Mouse (Mus musculus) brain, embryonic 18.5 days (tissue): ENCODE results near the gene Cdx4.
A peak's percentile ranks its signal among the peaks of the same experiment; 100 is the strongest.

ENCODE experiments used
- DNase-seq: peaks from one replicate; pipeline ENCODE4 v3.0.0-alpha.2; 2012; ENCODE audit warnings: low read depth, low spot score

Cdx4 gene

DNA sequence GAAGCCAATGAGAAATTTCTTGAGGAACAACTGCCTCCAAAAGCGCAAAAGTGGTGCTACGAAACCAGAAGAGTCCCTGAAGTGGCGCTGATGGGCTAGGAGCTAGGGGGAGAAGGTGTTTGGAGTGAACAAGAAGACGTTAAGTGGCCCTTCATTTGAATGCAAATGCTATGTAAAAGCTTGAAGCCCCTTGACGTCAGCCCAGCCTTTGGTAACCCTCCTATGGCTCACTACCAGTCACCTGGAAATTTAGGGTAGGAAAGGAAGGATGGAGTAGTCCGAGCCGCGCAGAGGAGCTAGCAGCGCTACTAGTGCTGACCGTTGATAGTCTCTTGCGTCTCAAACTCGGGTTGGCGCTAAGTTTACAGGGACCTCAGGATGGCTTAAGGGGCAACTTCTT is at the start of gene Cdx4:
Cdx4 (plus strand) TSS at position 253 of the 400 bp plus-strand sequence.
- DNase-seq, result no peak

DNA sequence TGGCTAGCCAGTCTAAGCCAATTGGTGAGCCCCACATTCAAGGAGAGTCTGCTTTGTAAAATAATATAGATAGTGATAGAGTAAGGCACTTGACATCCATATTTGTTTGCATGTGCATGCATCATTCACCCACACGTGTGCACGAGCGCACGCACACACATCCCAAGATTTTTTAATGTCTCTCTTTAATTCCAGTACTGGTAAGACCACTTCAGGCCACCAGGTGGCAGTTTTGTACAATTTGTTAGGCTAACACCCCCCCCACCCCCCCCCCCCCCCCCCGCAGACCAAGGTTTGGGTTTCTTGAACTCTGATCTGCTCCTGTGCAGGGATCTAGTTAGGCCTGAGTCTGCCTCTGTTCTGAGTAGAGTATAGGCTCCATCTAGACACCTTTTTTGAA is 46.9 kb upstream of the Cdx4 start:
- no peak for DNase-seq

DNA sequence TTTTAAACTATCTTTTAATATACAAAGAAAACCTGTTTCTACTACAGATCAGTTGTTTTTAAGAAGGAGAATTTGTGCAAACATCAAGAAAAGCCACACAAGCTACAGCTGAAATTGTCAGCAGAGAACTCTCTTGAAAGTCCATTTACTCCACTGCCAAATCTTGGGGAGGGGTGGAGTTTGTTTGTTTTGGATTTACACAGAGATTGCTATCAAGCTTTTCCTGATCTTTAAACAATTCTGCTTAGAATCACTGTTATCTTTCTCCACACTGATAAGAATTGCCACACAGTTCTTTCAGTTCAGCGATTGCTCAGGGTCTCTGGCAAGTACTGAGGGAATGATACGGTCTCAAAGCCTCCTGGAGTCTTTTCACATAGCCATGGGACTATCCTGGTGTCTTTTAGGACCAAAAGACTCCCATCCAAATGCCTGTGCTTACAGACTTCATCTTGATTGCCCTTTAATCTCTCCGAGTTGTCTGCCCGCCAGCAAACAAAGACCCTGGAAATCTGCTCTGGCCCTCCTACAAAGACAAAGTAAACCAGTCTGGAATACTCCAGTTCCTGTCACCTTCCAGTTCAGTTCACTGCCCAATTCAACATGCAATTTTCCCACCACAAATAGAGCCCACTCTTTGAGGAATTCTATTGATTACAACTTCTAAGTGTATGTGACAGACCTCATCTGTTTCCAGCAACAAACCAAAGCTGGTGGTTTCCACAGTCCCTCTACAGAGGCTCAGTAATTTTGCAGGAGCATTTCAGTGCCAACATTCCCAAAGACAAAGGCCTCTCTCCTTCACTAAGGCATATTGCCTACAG is 34.1 kb upstream of the Cdx4 start:
- no peak for DNase-seq

DNA sequence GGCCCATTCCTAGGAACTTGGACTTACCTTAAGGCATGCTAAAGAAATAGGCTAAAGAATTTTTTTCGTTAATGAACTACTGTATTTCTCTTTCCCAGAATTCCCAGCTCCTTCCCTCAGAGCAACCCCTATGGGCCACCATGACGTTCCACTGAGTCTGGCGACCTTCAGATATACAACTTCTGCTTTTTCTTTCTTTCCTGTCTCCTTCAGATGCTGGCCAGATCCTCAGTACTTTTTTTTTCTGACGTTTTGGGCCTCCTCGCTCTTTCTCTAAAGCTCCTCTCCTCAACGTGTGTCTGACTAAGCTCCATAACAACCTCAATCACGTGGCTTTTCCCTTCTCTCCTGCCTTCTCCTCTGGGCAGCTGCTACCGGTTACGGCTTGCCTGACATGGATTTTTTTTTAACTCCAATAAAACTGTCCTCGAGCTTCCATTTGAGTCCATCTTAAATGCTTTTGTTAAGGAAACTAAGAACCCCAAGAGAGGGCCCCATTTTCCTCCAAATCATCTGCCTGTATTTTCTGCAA is 33.3 kb upstream of the Cdx4 start:
- no peak for DNase-seq

DNA sequence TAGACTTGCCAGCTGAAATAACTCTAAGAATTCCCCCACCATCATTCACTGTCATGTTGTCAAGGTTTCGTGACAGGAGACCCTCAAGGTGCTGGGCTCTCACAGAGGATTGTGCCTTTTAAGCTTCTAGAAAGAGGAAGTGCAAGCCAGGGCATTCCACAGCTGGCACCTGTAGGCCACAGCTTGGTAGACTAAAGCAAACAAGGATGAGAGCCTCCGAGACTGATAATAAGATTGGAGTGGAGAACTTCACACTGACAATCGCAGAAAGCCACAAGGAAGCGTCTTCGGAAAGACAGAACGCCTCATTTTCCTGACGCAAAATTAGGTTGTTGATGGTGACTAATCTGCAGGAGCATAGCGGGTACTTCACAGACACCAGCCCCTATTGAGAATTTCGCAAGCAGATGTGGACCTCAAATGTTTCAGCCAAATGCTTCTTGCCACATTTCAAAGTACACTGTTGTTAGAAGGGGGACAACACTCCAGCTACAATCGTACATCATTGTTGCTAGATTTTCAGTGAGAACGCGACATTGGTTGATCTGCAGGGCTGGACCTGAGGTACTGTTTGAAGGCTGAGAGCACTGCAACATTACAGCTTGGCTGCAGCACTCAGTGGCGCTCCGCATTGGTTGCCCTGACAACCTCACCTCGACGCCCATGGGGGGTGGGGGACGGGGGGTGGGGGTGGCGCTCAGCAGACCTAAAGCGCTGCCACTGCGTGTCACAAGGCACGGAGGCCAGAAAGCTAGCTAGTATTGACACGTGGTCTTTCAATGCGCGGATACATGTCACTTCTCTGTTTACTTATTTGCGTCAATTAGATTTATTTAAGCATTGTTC is 32.5 kb upstream of the Cdx4 start:
- no peak for DNase-seq

DNA sequence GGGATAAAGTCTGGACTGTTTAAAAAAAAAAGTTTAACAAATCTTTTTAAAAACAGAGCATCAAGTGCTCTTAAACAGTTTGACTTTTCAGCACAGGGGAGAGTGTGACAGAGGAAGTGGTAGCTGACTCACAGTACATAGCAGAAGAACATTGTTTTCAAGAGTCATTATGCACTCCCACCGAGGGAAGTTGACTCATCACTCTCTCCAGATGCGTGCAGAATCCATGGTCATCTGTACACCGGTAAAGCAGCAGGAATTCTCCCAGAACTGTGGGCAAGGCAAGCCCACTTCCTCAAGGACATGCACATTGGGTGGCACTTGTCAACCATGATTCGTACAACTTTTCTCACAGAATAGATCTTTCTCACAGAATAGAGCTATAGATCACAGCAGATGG is 22.3 kb upstream of the Cdx4 start:
- DNase-seq, result no peak

DNA sequence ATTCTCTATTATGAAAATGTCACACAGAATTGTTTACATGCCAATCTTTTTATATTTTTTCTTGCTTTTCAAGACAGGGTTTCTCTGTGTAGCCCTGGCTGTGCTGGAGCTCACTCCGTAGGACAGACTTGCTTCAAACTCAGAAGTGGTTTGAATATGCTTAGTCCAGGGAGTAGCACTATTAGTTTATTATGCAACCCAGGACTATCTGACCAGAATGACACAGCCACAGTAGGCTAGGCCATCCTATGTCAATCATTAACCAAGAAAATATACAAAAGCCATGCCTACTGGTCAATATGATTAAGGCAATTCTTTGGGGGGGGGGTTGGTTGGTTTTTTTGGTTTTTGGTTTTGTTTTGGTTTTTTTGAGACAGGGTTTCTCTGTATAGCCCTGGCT is 12.9 kb upstream of the Cdx4 start:
- no peak for DNase-seq

DNA sequence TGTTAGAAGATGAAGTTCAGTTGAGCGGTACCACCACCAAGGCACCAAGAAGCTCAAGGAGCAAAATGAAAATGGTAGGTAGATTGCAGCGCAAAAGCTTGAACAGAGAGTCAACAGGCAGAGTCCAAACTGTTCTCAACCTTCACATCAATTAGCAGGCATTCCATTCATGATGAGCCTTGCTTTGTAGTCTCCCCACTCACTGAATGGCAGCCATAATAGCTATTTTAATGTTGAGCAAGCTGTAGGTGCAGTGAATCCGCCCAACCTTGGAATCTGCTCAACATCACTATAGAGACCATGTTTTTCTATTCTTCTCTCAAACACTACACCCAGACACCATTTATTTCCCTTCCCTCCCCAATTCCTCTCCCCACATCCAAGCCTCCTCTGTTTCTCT is 9.5 kb upstream of the Cdx4 start:
- no peak for DNase-seq

DNA sequence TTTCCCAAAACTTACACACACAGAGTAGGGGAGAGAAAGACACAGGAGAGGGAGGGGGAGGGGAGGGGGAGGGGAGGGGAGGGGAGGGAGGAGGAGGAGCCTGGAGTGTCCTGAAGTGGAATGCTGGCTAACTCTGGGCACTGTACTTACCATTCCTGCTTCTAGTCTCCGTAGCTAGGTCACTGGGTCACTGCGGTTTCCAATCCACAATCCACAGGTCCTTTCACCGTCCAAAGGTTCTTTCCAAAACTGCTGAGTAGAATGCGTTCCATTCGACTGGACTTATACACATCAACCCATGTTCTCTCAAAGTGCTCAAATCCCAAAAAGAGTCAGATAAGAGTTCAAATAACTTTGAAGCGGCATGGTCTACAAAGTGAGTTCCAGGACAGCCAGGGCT is 7.1 kb upstream of the Cdx4 start:
- no peak for DNase-seq

DNA sequence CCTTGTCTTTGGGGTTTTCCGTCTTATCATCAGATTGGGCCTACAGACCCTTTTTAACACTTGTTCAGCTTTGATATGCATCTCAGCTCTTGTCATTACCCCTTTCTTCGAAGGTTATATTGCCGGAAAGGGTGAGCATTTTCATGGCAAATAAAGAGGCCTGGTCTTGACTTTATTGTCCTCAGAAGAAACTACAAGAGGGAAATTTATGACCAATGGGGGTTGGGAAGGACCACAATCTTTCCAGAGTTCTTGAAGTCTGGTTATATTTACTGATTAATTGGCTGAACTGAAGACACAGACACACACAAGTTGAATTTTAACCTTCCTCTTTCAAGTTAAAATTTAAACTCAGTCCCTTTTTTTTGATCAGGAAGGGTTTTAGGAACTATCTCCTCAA is 4.7 kb downstream of the Cdx4 start:
- no peak for DNase-seq

DNA sequence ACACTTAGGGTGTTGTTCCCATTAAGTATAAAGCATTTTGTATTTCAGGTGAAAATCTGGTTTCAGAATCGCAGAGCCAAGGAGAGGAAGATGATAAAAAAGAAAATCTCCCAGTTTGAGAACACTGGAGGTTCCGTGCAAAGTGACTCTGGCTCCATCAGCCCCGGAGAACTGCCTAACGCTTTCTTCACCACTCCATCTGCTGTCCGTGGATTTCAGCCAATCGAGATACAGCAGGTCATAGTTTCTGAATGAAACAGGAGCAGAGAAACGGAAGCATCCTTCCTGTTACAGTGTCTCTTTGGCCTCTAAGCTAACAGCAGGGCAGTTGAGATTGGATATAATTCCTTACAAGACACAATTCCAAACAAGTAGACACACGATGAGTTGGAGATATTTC is 8.2 kb downstream of the Cdx4 start:
- no peak for DNase-seq

DNA sequence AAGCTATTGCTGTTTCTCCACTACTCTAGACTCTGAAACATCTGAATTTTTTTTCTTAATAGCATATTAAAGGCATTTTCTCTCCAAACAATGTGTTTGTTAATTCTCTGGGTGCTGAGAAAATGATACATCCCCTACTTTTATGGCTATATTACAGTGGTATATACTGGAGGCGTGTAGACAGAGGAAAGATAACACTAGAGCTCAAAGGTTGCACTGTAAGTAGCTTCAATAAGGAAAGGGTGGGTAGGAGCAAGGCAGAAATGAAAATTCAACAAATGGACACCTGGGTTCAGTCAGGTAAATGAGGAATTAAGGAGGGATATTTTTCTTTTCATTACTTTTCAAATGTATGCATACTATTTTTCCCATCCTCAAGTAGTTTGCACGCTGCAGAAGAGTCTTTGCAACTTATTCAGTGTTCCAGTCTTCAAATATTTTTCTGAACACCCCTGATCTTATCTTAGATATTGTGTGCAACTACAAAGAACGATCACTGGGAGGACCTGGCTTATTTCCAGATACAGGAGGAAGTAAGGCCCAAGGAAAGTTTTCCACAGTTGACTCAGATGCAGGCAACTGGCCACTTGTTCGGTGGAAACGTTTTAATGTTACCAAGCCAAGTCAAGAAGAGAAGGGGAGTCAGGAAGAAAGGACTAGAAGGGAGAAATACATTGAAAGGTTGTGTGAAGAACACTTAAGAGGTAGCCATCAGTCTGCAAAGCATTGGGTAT is 10.1 kb downstream of the Cdx4 start:
- no peak for DNase-seq

DNA sequence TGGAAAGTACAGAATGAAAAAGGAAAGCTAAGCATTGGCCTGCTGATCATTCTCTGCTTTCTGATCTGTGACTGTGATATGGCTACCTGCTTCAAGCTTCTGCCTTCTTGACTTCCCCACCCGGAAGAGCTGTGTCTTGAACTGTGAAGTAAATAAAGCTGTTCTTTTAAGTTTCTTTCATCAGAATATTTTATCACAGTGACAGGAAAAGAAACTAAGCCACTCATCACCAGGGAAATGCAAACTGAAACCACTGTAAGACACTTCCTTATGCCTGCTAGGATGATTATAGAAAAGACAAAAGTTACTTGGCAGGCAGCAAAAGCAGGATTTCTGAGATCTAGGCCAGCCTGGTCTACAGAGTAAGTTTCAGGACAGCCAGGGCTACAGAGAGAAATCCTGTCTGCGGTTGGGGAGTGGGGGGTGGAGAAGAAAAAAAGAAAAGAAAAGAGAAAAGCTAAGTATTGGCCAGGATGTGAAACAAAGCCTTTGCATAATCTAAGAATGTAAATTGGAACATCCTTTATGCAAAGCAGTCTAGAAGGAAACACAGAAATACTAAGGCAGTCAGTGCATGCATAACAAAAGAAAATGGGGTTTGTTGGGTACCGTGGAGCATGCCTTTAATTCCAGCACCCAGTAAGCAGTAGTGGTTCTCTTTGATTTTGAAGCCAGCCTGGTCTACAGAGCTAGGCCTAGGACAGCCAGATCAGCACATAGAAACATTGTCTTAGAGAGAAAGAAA is 20.3 kb downstream of the Cdx4 start:
- DNase-seq, result no peak

DNA sequence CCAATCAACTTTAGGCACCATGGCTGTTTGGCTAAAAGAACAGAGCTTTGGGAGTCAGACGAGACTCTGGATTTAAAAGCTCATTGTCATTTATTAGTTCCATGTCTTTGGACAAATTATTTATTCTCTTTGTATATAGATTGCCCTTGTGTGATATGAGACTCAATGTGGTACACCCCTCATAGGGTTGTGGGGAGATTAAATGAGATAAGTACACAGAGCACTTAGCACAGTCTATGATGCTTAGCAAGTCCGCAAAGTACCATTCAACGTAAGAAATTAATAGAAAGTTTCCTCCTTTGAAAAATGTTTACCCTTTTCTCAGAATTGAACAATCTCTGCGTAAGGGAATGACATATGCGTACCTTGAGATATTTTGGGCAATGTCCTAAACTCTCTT is 34.6 kb downstream of the Cdx4 start:
- DNase-seq, result no peak

DNA sequence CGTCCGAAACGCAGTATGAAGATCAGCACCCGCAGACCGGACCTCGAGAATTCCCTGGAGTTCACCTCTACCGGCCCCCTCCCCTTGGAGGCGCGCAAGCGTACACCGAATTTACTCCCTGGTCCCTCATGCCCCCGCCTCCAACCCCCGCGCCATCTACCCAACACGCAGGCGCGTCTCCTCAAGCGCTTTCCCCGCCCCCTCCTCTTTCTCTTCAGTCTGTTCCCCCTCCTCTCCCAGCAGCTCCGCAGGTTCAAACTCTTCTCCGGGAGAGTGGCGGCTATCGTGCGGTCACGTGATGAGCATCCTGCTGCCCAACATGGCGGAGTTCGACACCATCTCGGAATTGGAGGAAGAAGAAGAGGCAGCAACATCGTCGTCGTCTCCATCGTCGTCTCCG is 35.1 kb downstream of the Cdx4 start, which contains the start of gene Chic1:
Chic1 (plus strand) TSS at position 190 of the 400 bp plus-strand sequence.
- peak; percentile 84 for DNase-seq

DNA sequence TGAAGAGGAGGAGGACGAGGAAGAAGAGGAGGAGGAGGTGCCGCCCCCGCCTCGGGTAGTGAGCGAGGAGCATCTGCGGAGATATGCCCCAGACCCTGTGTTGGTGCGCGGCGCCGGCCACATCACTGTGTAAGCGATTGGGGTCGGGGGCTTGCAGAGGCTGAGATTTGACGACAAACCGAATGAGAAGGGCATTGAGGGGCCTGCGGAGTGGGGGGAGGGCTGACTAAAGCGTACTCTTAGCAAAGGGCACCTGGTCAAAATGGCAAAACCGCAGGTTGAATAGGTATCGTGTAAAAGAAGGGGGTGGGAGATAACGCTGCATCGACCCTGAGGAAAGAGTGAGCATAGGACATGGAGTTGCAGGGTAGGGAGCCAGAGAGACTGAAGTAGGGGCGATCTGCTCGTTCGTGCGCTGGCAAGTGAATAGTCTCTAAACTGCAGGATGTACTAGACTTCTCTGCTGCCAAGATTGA is 35.6 kb downstream of the Cdx4 start:
- no peak for DNase-seq

DNA sequence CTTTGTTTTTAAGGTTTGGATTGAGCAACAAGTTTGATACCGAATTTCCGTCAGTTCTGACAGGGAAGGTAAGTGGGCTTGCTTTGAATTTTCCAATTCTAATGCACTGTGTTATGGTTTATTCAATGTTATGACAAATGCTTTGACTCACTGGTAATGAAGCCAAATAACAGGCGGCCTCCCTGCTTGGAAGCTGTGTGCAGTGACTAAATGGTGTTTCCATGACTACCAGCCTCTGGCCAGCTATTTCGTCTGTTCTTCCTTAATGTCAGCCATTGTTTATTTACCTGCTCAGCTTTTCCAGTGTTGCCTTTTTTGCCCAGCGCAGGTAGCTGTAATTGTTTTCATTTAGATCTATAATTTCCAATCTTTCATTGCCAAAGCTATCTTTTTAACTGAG is 45.0 kb downstream of the Cdx4 start:
- no peak for DNase-seq

DNA sequence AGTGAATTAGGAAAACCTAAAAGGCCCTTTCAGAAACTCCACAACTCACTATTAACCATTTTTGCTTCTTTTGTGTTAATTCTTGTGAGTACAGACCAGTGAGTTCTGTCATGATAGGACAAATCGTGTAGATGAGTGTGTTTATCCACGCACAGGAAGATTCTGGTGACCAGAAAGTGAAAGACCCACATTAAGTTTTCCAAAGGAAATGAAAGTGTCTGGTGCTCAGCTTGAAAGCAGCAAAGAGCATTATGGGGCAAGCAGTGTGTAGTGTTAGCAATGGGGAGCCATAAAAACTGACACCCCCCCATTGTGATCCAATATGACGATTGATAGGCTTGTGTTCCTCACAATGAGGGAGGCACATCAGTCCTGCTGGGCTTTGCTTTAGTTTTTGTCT is 47.5 kb downstream of the Cdx4 start:
- no peak for DNase-seq

DNA sequence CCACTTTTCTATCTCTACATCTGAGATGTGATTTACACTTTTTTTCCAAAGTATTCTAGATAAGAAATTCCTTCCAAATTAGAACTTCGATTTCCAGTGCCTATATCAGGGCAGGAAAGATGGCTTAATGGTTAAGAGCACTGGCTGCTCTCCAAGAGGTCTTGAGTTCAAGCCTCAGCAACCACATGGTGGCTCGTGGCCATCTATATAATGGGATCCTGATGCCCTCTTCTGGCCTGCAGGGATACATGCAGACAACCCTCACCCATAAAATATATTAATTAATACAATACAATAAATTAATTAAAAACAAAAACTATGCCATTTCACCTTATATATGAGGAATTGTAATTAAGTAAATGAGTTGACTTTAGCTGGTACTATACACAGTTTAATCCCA is 50.0 kb downstream of the Cdx4 start:
- DNase-seq, result no peak

DNA sequence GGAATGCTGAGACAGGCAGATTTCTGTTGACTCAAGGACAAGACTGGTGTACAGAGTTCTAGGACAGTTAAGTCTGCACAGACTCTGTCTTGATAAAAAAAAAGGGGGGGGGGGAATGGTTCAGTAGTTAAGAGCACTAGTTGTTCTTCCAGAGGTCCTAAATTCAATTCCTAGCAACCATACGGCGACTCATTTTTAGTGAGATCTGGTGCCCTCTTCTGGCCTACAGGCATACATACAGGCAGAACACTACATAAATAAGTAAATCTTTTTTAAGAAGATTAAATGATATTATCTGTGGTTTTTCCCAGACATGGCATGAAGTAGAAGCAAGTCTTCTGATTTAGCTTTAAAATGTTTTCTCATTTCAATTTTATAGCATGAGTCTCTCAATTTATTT is 50.4 kb downstream of the Cdx4 start:
- DNase-seq, result no peak

DNA sequence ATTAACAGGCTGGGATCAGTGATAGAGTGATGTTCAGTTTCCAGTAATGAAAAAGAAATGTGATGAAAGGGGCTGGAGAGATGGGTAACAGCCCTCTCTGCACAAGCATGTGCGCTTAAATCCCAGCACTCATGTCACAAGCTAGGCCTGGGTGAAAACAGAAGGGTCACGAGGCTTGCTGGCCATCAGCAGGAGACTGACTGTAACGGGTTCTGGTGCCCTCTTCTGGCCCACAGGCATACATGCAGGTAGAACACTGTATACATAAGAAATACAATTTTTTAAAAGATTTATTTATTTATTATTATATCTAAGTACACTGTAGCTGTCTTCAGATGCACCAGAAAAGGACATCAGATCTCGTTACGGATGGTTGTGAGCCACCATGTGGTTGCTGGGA is 53.1 kb downstream of the Cdx4 start:
- DNase-seq, result no peak
